Mouse (Mus musculus) adrenal gland, adult (tissue): ENCODE results near the gene Csrnp1.
A peak's percentile ranks its signal among the peaks of the same experiment; 100 is the strongest.

Source experiments
- DNase-seq, 2 experiments: peaks; one replicate each; pipeline ENCODE4 v3.0.0; 2022 to 2023; ENCODE audit warnings: low spot score in 1 of 2; ENCODE audit not compliant: inconsistent age in 2 of 2

The Csrnp1 gene

GRCm38 (mm10) chr9:119951388-119951787, 33.1 kb downstream of the Csrnp1 start:
- no peak for DNase-seq

GRCm38 (mm10) chr9:119950434-119950833, 34.0 kb downstream of the Csrnp1 start:
- no peak for DNase-seq

DNA sequence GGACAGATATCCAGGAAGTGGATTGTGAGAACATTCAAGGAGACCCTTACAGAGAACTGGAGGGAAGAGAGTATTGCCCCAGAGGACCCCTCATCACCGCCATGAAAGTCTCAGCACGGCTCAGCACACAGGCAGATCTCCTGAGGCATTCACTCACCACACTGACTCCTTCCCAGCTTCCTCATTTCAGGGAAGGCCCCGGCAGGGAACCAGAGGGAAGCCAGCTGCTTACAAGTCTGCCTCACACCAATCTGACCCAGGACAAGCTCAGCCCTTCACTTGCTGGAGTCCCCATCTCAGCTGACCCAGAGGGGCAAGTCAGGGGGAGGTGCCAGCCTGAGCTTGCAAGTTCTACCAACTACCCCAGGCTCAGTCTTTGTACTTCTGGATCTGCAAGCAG, 35.7 kb downstream of the Csrnp1 start:
- no peak for DNase-seq

DNA sequence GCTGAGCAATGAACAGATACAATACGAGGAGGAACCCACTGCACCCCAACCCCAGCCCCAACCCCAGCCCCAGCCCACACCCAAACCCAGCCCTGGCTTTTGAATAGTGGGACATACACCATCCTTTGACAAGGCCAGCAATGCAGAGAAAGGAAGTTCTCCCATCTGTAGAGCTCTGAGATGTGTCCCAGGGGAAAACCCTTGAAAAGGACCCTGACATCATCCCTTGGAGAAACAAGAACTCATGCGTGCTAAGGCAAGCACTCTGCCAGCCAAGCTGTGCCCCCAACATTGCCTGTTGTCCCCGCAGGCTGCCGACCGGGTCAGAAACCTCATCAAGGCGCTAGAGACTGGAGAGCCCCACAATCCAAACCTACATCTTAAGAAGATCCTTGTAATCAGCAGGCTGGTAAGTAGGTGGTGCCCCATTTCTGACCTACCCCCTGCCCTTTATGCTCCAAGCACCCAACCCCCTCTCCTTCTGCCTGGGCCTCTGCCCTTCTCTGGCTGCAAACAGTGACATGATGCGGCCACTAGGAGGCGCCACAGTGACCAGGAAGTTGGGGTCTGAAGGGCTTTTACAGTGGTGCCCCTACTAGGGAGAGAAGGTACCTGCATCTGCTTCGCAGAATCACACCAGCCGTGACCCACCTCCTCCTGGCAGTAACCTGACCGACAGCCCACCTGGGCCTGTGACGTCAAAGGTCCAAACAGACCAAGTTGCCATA, 39.1 kb downstream of the Csrnp1 start:
- DNase-seq = peak in 1 of 2 experiments; percentile 63

GRCm38 (mm10) chr9:119943326-119943725, 41.1 kb downstream of the Csrnp1 start:
- DNase-seq = no peak

DNA sequence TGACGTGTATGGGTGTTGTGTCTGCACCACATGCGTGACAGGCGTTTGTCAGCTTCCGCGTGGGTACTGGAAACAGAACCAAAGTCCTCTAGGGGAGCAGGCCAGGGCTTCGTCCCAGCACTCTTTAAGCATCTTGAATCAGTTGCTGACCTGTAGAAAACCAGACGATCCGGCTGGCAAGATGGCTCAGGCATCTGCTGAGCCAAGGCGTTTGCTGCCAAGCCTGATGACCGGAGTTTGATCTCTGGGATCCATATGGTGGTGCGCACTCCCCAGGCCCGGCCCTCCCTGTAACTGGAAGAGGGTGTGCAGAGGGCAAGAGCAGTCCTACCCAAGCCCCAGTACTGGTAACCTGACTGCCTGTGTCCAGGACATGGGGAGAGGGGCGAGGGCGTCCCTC, 42.6 kb downstream of the Csrnp1 start:
- DNase-seq = no peak

DNA sequence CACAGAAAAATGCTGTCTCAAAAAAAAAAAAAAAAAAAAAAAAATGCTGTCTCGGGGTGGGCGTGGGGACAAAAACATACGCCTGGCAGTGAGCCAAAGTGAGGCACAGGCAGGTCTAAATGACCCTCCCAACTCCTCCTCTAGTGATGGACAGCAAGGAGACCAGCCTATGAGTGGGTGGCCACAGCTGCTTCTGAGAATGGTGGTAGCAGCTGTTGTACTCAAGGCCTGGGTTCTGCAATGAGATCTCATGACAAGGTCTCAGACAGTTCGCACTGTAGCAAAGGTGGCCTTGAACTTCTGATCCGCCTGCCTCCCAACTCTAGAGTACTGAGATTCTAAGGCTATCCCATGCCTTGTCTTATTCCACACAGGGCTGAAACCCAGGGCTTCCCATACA, 43.1 kb downstream of the Csrnp1 start:
- no peak for DNase-seq

GRCm38 (mm10) chr9:119939646-119940045, 44.8 kb downstream of the Csrnp1 start:
- DNase-seq = no peak

DNA sequence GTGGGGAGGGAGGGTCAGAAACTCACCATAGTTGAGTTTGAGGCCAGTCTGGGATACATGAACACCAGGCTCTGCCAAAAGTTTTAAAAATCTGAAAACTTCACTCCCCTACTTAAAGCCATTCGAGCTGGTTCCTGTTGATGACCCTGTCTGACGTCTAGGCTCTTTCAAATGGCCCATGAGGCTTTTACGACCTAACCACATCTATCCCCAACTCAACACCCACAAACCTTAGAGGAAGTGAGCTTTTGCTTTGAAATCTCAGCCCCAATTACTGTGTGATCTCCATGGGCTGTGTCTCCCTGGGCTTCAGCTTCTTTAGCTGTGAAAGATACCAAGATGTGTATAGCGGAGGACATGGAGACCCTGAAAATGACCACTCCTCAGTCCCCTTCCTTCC, 46.0 kb downstream of the Csrnp1 start:
- DNase-seq = no peak

DNA sequence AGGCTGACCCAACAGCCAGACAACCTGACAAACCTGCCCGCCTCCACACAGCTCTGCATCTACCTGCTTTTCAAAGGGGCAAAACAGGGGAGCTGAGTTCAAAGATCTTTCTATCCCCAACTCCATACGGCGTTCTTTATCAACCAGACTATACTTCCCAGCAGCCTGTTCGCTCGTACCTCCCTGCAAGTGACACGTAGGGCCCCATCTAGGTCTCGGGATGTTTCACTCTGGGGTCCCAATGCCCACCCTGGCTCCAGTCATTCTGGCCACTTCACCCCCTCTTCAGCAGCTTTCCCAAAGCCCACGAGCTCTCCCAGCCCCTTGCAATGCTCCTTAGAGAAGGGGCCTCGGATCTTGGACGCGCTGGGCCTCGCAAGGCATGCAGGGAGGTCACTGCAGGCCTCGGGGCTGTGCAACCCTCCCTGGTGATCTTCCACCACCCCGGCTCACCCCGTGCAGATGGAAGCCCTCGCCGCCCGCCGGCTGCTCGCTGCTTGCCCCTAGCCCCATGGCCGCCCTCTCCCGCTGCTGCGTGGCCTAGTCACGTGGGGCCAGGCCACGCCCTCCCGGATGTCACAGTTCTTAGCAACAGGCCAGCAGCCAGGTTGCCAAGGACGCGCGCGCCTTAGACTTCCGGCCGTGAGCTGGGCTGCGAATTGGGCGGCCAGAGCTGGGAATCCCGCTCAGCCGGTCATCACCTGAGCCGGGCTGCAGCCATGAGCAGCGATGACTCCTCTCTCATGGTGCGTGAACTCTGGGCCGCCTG, 47.3 kb downstream of the Csrnp1 start, which contains the start of the genes Gorasp1 and Ttc21a:
Gene Gorasp1, minus strand, starts transcription at position 561 of the 769 bp plus-strand sequence.
Gene Ttc21a, plus strand, starts transcription at position 602 of the 769 bp plus-strand sequence.
- peak; percentile 95 to 98 for DNase-seq

GRCm38 (mm10) chr9:119933675-119934074, 50.8 kb downstream of the Csrnp1 start:
- DNase-seq = no peak

DNA sequence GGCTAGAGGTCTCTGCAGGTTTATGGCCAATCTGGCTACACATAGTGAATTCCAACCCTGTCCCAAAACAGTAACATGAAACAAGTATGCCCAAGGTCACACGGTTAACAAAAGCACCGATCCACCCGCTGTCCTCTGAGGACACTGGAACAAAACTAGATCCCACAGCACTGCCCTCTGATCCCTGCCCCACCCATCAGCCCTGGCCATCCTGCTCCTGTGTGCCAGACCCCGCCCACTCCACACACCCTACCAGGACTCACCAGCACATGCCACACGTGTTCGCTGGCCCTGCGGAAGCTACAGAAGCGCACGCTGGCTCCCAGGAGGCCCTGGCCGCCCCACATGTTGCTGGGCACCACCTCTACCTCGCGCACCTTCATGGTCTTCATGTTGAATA, 52.1 kb downstream of the Csrnp1 start:
- DNase-seq = no peak

GRCm38 (mm10) chr9:119926497-119926896, 58.0 kb downstream of the Csrnp1 start:
- DNase-seq = no peak

- peak in 1 of 2 experiments; percentile 57 for DNase-seq
Measured at GRCm38 (mm10) chr9:119925729-119926128, 58.7 kb downstream of the Csrnp1 start.

GRCm38 (mm10) chr9:119925120-119925657, 59.3 kb downstream of the Csrnp1 start:
- DNase-seq = peak in 1 of 2 experiments; percentile 64

- DNase-seq = no peak
Measured at GRCm38 (mm10) chr9:119923462-119923861, 61.0 kb downstream of the Csrnp1 start.
